Mouse (Mus musculus) lung, postnatal 10 days (tissue): Measurements from ENCODE around the gene Ywhag.

Experiments used
- DNase-seq: peaks from one replicate; pipeline ENCODE4 v3.0.0; 2021

Gene Ywhag

GRCm38 (mm10) chr5:135934481-135935175 is at the start of gene Ywhag:
Gene Ywhag, minus strand, starts transcription at chr5:135934616.
- DNase-seq = peak; percentile 99

- peak; percentile 74 for DNase-seq
These were observed 48.0 kb upstream of the Ywhag start for GRCm38 (mm10) chr5:135982398-135982797.

GRCm38 (mm10) chr5:135979904-135980303 is 45.5 kb upstream of the Ywhag start, which contains the start of gene Zp3:
Gene Zp3, plus strand, starts transcription at chr5:135980099.
- no peak for DNase-seq

DNA sequence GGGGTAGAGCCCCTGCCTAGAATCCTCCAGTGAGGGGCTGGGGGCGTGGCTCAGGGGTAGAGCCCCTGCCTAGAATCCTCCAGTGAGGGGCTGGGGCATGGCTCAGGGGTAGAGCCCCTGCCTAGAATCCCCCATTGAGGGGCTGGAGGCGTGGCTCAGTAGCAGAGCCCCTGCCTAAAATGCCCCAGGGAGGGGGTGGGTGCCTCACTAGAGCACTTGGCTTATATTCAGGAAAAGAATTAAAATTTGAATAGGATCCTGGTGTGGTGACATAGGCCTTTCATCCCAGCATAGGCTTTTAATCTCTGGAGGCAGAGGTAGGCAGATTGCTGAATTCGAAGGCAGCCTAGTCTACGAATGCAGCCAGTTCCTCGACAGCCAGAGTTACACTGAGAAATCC is 45.0 kb upstream of the Ywhag start:
- DNase-seq = no peak

GRCm38 (mm10) chr5:135975893-135976668 is 41.7 kb upstream of the Ywhag start:
- no peak for DNase-seq

DNA sequence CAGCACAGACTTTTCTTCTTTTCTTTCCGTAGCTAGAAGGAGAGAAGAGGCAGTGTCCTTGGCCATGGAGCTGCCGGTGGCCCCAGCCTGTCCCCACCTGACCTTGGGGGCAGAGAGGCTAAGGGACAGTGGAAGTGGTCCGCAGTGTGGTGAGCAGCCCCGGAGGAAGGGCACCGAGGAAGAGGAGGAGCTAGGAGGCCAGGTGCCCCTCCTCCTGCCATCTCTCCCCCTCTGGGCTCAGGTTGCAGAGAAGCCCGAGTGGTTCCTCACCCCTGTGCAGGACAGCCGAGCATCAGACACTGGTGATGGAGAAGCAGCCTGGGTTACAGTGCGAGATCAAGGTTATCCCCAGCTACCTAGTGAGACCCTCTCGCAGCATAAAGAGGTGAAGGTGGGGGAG is 39.9 kb upstream of the Ywhag start, which contains the start of gene Ssc4d:
Gene Ssc4d, minus strand, starts transcription at position 167 of the 400 bp plus-strand sequence.
- DNase-seq = no peak

GRCm38 (mm10) chr5:135971876-135972275 is 37.5 kb upstream of the Ywhag start:
- DNase-seq = no peak

GRCm38 (mm10) chr5:135970247-135970646 is 35.8 kb upstream of the Ywhag start:
- DNase-seq = no peak

DNA sequence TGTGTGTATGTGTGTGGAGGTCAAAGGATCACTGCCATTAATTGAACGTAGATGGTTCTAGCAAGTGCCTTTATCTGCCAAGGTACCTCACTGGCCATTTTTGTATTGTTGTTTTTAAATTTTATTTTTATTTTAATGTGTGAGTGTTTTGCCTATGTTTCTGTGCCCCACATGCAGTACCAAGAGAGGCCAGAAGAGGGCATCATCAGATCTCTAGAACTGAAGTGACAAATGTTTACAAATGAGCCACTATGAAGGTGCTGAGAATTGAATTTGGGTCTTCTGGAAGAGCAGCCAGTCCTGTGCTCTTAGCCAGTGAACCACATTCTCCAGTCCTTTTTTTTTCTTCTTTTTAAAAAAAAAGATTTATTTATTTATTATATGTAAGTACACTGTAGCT is 34.4 kb upstream of the Ywhag start:
- peak; percentile 70 for DNase-seq

DNA sequence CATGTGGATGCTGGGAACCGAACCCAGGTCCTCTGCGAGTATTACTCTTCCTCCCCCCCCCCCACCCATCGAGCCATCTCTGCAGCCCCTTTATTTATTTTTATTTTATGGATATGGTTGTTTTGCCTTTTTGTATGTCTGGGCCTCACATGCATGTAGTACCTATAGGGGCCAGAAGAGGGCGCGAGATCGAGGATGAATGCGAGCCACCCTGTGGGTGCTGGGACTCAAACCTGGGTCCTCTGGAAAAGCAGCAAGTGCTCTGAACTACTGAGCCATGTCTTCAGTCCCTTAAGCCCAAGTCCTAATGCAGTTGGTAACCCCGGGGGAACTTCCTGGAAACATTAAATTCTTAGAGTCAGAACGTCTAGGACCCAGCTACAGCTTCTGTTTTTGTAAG is 32.5 kb upstream of the Ywhag start:
- DNase-seq = no peak

DNA sequence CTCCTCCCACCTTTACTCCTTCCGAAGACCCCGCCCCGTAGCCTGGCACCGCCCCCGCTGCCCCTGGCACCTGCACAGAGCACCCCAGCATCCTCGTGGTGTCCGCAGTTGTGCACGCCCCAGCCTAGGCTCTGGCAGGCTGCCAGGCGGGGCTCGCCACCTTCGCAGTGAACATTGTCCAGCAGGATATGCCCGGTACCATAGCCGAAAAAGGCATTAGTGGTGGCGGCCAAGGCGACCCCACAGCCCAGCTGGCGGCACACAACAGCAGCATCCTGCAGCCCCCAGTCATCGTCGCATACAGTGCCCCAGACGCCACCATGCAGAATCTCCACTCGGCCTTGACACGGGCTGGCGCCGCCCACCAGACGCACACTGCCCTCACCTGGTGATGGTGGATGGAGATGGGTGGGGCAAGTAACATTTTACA is 31.1 kb upstream of the Ywhag start:
- peak; percentile 61 for DNase-seq

GRCm38 (mm10) chr5:135963280-135963627 is 28.8 kb upstream of the Ywhag start:
- DNase-seq = no peak

DNA sequence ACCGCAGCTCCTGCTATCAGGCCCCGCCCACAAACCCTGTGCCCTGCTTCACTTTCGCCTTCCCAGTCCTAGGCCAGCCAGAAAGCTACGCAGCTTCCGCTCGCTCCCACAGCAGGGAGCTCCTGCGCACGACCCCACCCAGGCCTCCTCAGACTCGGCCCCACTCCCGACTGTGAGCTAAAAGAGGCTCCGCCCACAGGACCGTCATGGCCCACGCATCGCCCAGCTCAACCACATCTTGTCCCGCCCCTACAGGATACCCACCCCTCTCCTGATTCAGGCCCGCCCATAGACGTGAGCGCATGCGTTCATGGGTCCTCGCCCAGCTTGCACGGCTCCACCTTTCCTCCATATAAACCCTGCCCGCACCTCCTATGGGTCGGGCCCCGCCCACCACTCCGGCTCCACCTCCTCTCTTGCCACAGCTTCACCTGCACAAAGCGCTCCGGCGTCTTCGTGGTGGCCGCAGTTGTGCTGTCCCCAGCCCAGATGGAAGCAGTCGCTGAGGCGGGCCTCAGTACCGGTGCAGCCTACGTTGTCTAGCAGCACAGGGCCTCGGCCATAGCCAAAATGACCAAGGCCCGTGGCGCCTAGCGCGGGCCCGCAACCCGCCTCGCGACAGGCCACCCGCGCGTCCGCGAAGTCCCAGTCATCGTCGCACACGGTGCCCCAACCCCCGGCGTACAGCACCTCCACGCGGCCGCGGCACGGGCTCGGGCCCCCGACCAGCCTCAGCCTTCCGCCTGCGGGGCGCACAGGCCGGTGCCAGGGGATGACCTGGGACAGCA is 28.3 kb upstream of the Ywhag start:
- peak; percentile 100 for DNase-seq

- DNase-seq = no peak
These were observed 27.7 kb upstream of the Ywhag start for GRCm38 (mm10) chr5:135962125-135962491.

GRCm38 (mm10) chr5:135960909-135961635 is 26.7 kb upstream of the Ywhag start:
- DNase-seq = no peak

GRCm38 (mm10) chr5:135959911-135960310 is 25.5 kb upstream of the Ywhag start:
- DNase-seq = no peak

DNA sequence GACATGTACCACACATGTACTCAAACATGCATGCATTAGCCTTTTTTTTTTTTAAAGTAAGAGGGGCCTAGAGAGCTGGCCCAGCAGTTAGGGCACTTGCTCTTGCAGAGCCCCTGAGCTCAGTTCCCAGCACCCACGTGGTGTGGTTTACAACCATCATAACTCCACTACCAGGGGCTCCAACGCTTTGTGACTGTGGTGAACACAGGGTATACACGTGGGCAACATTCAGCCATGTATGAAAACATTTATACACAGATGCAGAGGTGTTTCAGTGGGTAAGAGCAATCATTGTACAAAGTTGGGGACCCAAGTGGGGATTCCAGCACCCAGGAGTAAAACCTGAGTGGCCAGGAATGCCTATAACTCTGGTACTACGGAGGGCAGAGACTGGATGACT is 24.0 kb upstream of the Ywhag start:
- DNase-seq = no peak

DNA sequence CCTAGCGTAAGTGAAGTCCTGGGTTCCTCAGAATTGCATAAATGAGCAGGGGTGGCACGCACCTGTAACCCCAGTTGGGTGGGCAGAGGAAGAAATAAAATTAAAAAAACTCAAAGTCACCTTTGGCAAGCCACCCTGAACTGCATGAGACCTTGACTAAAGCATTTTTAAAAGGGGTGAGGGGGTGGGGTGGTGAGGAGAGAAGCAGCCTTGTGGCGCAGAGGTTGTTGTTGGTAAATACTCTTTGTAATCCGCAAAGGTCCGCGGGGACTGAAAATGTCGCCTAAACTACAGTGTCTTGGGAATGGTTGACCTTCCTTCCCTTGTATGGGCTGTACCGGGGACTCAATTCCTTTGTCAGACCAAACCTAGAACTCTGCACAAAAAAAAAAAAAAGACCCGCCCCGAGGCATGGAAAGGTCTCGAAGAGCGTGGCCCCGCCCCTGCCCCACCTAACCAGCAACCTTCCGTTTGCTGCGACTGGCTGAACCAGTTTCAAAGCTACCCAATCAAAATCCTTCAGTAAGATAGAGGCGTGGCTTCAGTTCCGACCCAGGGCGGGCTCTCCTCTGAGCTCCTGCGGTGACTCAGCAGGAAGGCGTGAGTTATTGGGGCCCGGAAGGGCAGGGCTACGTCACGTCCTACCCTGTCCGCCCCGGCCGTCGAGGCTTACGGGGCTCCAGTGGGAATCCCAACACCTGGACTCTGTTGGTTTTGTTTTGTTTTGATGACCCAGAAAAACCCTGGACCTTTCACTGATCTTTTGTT is 23.0 kb upstream of the Ywhag start:
- DNase-seq = peak; percentile 98

- DNase-seq = no peak
These were observed 22.1 kb upstream of the Ywhag start for GRCm38 (mm10) chr5:135956300-135957206.

DNA sequence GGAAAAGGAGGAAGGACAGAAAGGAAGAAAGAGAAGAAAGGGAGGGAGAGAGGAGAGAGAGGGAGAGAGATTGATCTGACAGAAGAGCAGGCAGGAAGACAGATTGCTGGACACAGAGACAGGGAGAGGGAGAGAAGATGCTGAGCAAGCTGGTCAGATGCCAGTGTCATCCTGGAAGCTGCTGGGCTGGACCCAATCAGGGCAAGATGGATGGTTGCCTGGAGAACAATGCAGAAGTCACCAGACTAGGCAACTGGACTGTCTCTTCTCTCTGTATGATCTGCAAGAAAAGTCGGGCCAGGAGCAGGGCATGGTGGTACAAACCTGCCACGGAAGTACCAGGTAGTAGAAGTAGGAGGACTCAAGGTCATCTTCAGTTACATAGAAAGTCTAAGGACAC is 18.4 kb upstream of the Ywhag start:
- DNase-seq = no peak

GRCm38 (mm10) chr5:135951660-135952059 is 17.2 kb upstream of the Ywhag start:
- DNase-seq = no peak
